Mouse (Mus musculus) inflammation-experienced regulatory T-cells, adult 6 months (primary cell): ENCODE measurements at regions not wholly inside any gene's neighbourhood (a gene's known extent, or its start where the extent isn't known, plus 50 kb on each side); places are given as distances from the start of the nearest gene placed in this dataset.

Source experiments
- ATAC-seq: one replicate; pipeline ENCODE4 v1.8.0; 2017

- ATAC-seq: no peak
Measured at GRCm38 (mm10) chr13:44210123-44210522, 425.5 kb downstream of the Cd83 start.

GRCm38 (mm10) chr13:44212356-44212755 is 427.8 kb downstream of the Cd83 start:
- no peak for ATAC-seq

GRCm38 (mm10) chr13:44212936-44213335 is 428.4 kb downstream of the Cd83 start:
- ATAC-seq: no peak

- no peak for ATAC-seq
Measured at GRCm38 (mm10) chr13:44218266-44218665, 433.7 kb downstream of the Cd83 start.

GRCm38 (mm10) chr13:44221721-44222120 is 437.1 kb downstream of the Cd83 start:
- ATAC-seq: no peak

GRCm38 (mm10) chr13:44222335-44222734 is 437.8 kb downstream of the Cd83 start:
- ATAC-seq: no peak

GRCm38 (mm10) chr13:44227706-44228459 is 443.3 kb downstream of the Cd83 start:
- no peak for ATAC-seq

GRCm38 (mm10) chr13:44228540-44229135 is 444.1 kb downstream of the Cd83 start:
- no peak for ATAC-seq

- ATAC-seq: no peak
Measured at GRCm38 (mm10) chr13:44229136-44229611, 444.6 kb downstream of the Cd83 start.

GRCm38 (mm10) chr13:44231403-44231802 is 446.8 kb downstream of the Cd83 start:
- no peak for ATAC-seq

- ATAC-seq: no peak
Measured at GRCm38 (mm10) chr13:44231868-44232715, 447.5 kb downstream of the Cd83 start.

GRCm38 (mm10) chr13:44232716-44233051 is 448.1 kb downstream of the Cd83 start:
- ATAC-seq: no peak

GRCm38 (mm10) chr13:44234241-44234640 is 449.7 kb downstream of the Cd83 start:
- ATAC-seq: no peak

- ATAC-seq: no peak
Measured at GRCm38 (mm10) chr13:44235236-44235635, 450.7 kb downstream of the Cd83 start.

GRCm38 (mm10) chr13:44235941-44236340 is 451.4 kb downstream of the Cd83 start:
- ATAC-seq: no peak

GRCm38 (mm10) chr13:44238308-44238707 is 453.7 kb downstream of the Cd83 start:
- ATAC-seq: no peak

- ATAC-seq: no peak
Measured at GRCm38 (mm10) chr13:44243211-44243610, 458.6 kb downstream of the Cd83 start.

- no peak for ATAC-seq
Measured at GRCm38 (mm10) chr13:44246714-44247251, 462.2 kb downstream of the Cd83 start.

- ATAC-seq: no peak
Measured at GRCm38 (mm10) chr13:44247861-44248260, 463.3 kb downstream of the Cd83 start.

GRCm38 (mm10) chr13:44248401-44248800 is 463.8 kb downstream of the Cd83 start:
- no peak for ATAC-seq

- no peak for ATAC-seq
Measured at GRCm38 (mm10) chr13:44249119-44249518, 464.5 kb downstream of the Cd83 start.

- no peak for ATAC-seq
Measured at GRCm38 (mm10) chr13:44250474-44251201, 466.1 kb downstream of the Cd83 start.
